Mouse (Mus musculus) neural tube, embryonic 11.5 days (tissue): ENCODE data around the gene Gm2001. TPM values are rescaled to one million over a fixed set of nuclear protein-coding genes. Genes with fewer than 3 reads are reported as not detected.
"Not testable (repeated sequence)": the region's sequence is repeated elsewhere in the genome, so short reads cannot be mapped to it uniquely, and the experiment has no call there.

Experiments
- ATAC-seq: fragments of 200-750 bp; cut with Nextera tagmentation; 2 replicates; pipeline ENCODE4 v1.8.0; 2017; ENCODE audit warnings: moderate number of reproducible peaks, mild to moderate bottlenecking, moderate TSS enrichment, moderate library complexity; ENCODE audit not compliant: insufficient read depth, low FRiP score, low TSS enrichment
- DNase-seq: peaks from one replicate; pipeline ENCODE4 v3.0.0-alpha.2; 2015; ENCODE audit warnings: low spot score
- H3K27ac ChIP-seq: fragments of 300-500 bp; sonication (generic); 2 replicates; pipeline ENCODE4 v1.5.1; 2014; ENCODE audit warnings: low read depth, mild to moderate bottlenecking, low read length
- H3K27me3 ChIP-seq: fragments of 300-500 bp; sonication (generic); 2 replicates; pipeline ENCODE4 v1.6.1; 2014; ENCODE audit warnings: mild to moderate bottlenecking, low read length, mixed read lengths; ENCODE audit not compliant: control insufficient read depth, insufficient read depth
- H3K36me3 ChIP-seq: fragments of 300-500 bp; sonication (generic); 2 replicates; pipeline ENCODE4 v1.6.1; 2014; ENCODE audit warnings: mild to moderate bottlenecking, low read length, moderate library complexity, mixed read lengths; ENCODE audit not compliant: control insufficient read depth, insufficient read depth
- H3K4me1 ChIP-seq: fragments of 300-500 bp; sonication (generic); 2 replicates; pipeline ENCODE4 v1.6.1; 2014; ENCODE audit warnings: low read length, mixed read lengths; ENCODE audit not compliant: control insufficient read depth, insufficient read depth
- H3K4me2 ChIP-seq: fragments of 300-500 bp; sonication (generic); 2 replicates; pipeline ENCODE4 v1.6.1; 2014; ENCODE audit warnings: low read depth, mild to moderate bottlenecking, moderate library complexity
- H3K4me3 ChIP-seq: fragments of 300-500 bp; sonication (generic); 2 replicates; pipeline ENCODE4 v1.5.1; 2014; ENCODE audit warnings: low read depth, low read length
- H3K9ac ChIP-seq: fragments of 300-500 bp; sonication (generic); 2 replicates; pipeline ENCODE4 v1.6.1; 2014; ENCODE audit warnings: mild to moderate bottlenecking, low read length
- H3K9me3 ChIP-seq: fragments of 300-500 bp; sonication (generic); 2 replicates; pipeline ENCODE4 v1.6.1; 2016; ENCODE audit warnings: low read length; ENCODE audit not compliant: control insufficient read depth
- WGBS: fragments of 180-500 bp; shearing (Covaris S2); extraction: QIAGEN DNeasy Blood & Tissue Kit; methylation state at CpG from one replicate; pipeline ENCODE4 v1.1.7; 2014; 5-methylcytosine and 5-hydroxymethylcytosine counted together
- polyA plus RNA-seq: library from polyadenylated mRNA; unstranded; fragments of >200 nt; fragmentation: Nextera tagmentation; extraction: Ambion mirVana; gene quantifications from 2 replicates; pipeline ENCODE4 v1.2.1, GENCODE M21; 2014

The Gm2001 gene
- polyA plus RNA-seq, 1 experiment from 2014 or later: not detected

DNA sequence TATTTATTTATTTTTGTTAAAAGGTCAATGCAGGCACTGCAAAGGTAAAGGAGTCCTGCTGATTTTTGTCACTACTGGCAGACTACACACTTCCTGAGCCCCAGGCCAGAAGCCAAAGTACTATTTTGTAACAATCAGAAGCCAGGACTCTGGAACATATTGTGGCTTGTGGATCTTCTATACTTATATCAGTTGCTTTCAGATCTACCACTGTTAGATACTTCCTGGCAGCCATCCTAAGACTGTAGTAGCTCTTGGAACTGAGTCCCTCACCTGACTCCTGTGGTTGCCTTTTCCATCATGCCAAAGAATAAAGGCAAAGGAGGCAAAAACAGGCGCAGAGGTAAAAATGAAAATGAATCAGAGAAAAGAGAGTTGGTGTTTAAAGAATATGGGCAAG lies 46.9 kb downstream of the Gm2001 start, which contains the start of gene Gm21936:
TSS of gene Gm21936 (plus strand) at position 301 of the 400 bp plus-strand sequence.
- not testable (repeated sequence) for H3K36me3 ChIP-seq, H3K9me3 ChIP-seq, ATAC-seq, H3K4me1 ChIP-seq, H3K4me2 ChIP-seq, H3K27ac ChIP-seq, DNase-seq, H3K9ac ChIP-seq, H3K27me3 ChIP-seq, H3K4me3 ChIP-seq
- WGBS: 100% methylated on average over 1 of the region's 1 CpGs

Other genes starting within 250 kb of the Gm2001 start
- not detected in 2 replicates for gene Oog1, start 239.7 kb downstream of the Gm2001 start, polyA plus RNA-seq
- gene Gm4027, start 223.5 kb downstream of the Gm2001 start, polyA plus RNA-seq: not detected in 2 replicates
- gene Gm16381, start 197.7 kb downstream of the Gm2001 start, polyA plus RNA-seq: not detected in 2 replicates
- gene Gm21319, start 66.6 kb downstream of the Gm2001 start, polyA plus RNA-seq: not detected in 2 replicates
- not detected in 2 replicates for gene Gm21936, start 46.8 kb downstream of the Gm2001 start, polyA plus RNA-seq
- not detected in 2 replicates for gene BB287469, start 25.8 kb downstream of the Gm2001 start, polyA plus RNA-seq
- not detected in 2 replicates for gene Gm2016, start 31.7 kb upstream of the Gm2001 start, polyA plus RNA-seq
- gene Gm2022, start 53.0 kb upstream of the Gm2001 start, polyA plus RNA-seq: not detected in 2 replicates
- gene Gm2035, start 77.5 kb upstream of the Gm2001 start, polyA plus RNA-seq: not detected in 2 replicates
- not detected in 2 replicates for gene Gm2042, start 111.7 kb upstream of the Gm2001 start, polyA plus RNA-seq
- gene Gm2075, start 169.5 kb upstream of the Gm2001 start, polyA plus RNA-seq: not detected in 2 replicates
- gene Gm6803, start 176.4 kb upstream of the Gm2001 start, polyA plus RNA-seq: not detected in 2 replicates
- gene Gm2056, start 184.7 kb upstream of the Gm2001 start, polyA plus RNA-seq: not detected in 2 replicates
- gene Gm16368, start 241.4 kb upstream of the Gm2001 start, polyA plus RNA-seq: not detected in 2 replicates